Mouse (Mus musculus) testis, adult 2 months (tissue): ENCODE measurements around the gene Igdcc3.

Experiments
- CTCF ChIP-seq: fragments of 200-500 bp; IDR thresholded peaks from 2 replicates; pipeline ENCODE4 v1.5.1; 2012; ENCODE audit warnings: low read depth, mild to moderate bottlenecking, inconsistent platforms, low read length, moderate library complexity; ENCODE audit not compliant: control insufficient read depth, insufficient read depth, insufficient replicate concordance
- POLR2A ChIP-seq: fragments of 200-500 bp; IDR thresholded peaks from 2 replicates; pipeline ENCODE4 v1.6.1; 2012; ENCODE audit warnings: low read depth, mild to moderate bottlenecking, inconsistent platforms, low read length, moderate library complexity; ENCODE audit not compliant: control insufficient read depth

- no peak for TF ChIP-seq CTCF
- no peak for TF ChIP-seq POLR2A
These were observed 36.9 kb downstream of the Igdcc3 start for GRCm38 (mm10) chr9:65177912-65178311.
